Mouse (Mus musculus) T-cell, adult 2 months (primary cell): ENCODE measurements at regions not wholly inside any gene's neighbourhood (a gene's known extent, or its start where the extent isn't known, plus 50 kb on each side); places are given as distances from the start of the nearest gene placed in this dataset.
"Not testable (repeated sequence)": the region's sequence is repeated elsewhere in the genome, so short reads cannot be mapped to it uniquely, and the experiment has no call there.

Source experiments
- DNase-seq: peaks from one replicate; pipeline ENCODE4 v3.0.0; 2022; ENCODE audit warnings: low spot score

GRCm38 (mm10) chr9:43520931-43521330 is 210.3 kb downstream of the Trim29 start:
- no peak for DNase-seq

GRCm38 (mm10) chr9:43524947-43525565 is 214.4 kb downstream of the Trim29 start:
- no peak for DNase-seq

- no peak for DNase-seq
Measured at GRCm38 (mm10) chr9:43532187-43532586, 211.6 kb upstream of the Nectin1 start.

GRCm38 (mm10) chr9:43535967-43536366 is 207.8 kb upstream of the Nectin1 start:
- DNase-seq, result no peak

GRCm38 (mm10) chr9:43537121-43537520 is 206.7 kb upstream of the Nectin1 start:
- DNase-seq, result no peak

GRCm38 (mm10) chr9:43540131-43540530 is 203.7 kb upstream of the Nectin1 start:
- DNase-seq, result no peak

GRCm38 (mm10) chr9:43541234-43541633 is 202.6 kb upstream of the Nectin1 start:
- no peak for DNase-seq

GRCm38 (mm10) chr9:43542077-43542654 is 201.6 kb upstream of the Nectin1 start:
- no peak for DNase-seq

- peak; percentile 84 for DNase-seq
Measured at GRCm38 (mm10) chr9:43545081-43545565, 198.7 kb upstream of the Nectin1 start.

GRCm38 (mm10) chr9:43548883-43549282 is 194.9 kb upstream of the Nectin1 start:
- DNase-seq, result no peak

GRCm38 (mm10) chr9:43549293-43549692 is 194.5 kb upstream of the Nectin1 start:
- DNase-seq, result no peak

GRCm38 (mm10) chr9:43552758-43553157 is 191.0 kb upstream of the Nectin1 start:
- DNase-seq, result not testable (repeated sequence)

GRCm38 (mm10) chr9:43562016-43562415 is 181.8 kb upstream of the Nectin1 start:
- no peak for DNase-seq

- no peak for DNase-seq
Measured at GRCm38 (mm10) chr9:43564239-43564906, 179.4 kb upstream of the Nectin1 start.

GRCm38 (mm10) chr9:43568851-43569250 is 174.9 kb upstream of the Nectin1 start:
- DNase-seq, result no peak

- DNase-seq, result no peak
Measured at GRCm38 (mm10) chr9:43571086-43571485, 172.7 kb upstream of the Nectin1 start.

GRCm38 (mm10) chr9:43575659-43576058 is 168.1 kb upstream of the Nectin1 start:
- no peak for DNase-seq

GRCm38 (mm10) chr9:43580653-43581052 is 163.1 kb upstream of the Nectin1 start:
- no peak for DNase-seq

GRCm38 (mm10) chr9:43585616-43586015 is 158.2 kb upstream of the Nectin1 start:
- DNase-seq, result no peak

- DNase-seq, result no peak
Measured at GRCm38 (mm10) chr9:43593236-43593635, 150.5 kb upstream of the Nectin1 start.

- DNase-seq, result no peak
Measured at GRCm38 (mm10) chr9:43594814-43595213, 149.0 kb upstream of the Nectin1 start.

- no peak for DNase-seq
Measured at GRCm38 (mm10) chr9:43595461-43595860, 148.3 kb upstream of the Nectin1 start.

- DNase-seq, result no peak
Measured at GRCm38 (mm10) chr9:43600396-43600795, 143.4 kb upstream of the Nectin1 start.
